Mouse (Mus musculus) right cerebral cortex, postnatal 10 days (tissue): ENCODE data around the gene Mapkap1.
A peak's percentile ranks its signal among the peaks of the same experiment; 100 is the strongest.

Source experiments
- DNase-seq, 2 experiments: peaks; one replicate each; pipeline ENCODE4 v3.0.0; 2021; ENCODE audit warnings: low spot score in 2 of 2

The Mapkap1 gene

DNA sequence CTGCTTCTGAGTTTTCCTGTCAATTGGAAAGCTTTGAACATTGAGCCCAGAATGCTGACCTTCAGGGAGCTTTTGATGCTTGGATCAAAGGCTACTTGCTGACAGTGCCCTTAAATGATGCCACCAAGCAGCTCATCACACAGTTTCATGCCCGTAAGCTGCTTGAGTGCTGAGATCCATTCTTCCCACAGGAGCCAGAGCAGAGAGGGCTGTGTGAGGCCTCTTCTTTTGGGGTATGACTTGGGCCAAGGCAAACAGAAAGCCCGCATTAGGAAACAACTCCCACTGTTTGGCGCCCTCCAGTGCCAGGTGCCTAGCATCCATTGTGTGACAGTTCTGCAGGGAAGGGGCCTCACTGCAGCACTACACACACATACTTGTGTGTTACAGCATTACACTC lies 123.5 kb downstream of the Mapkap1 start:
- DNase-seq = peak in 1 of 2 experiments; percentile 44

DNA sequence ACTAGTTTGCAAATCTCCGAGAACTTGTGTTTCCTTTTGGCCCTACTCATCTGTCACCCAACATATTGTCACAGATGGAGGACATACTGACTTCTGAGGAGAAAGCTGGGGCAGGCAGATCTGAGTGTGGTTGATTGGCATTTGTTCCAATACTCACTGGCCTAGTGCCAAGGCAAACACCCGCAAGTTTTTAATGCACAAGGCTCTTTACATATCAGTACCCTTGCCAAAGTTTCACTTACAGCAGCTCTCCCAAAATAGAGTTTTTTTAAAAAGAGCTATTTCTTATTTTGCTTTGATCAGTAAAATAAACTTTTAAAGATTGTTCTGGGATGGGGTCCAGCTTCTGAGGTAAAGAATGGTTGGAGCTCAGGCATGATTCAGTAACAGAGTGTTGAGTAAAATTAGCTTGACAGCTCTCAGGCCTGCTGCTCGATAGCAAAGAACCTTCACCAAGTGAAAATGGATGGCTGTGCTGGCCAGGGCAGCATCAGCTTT lies 125.3 kb downstream of the Mapkap1 start:
- DNase-seq = peak; percentile 83 to 87

DNA sequence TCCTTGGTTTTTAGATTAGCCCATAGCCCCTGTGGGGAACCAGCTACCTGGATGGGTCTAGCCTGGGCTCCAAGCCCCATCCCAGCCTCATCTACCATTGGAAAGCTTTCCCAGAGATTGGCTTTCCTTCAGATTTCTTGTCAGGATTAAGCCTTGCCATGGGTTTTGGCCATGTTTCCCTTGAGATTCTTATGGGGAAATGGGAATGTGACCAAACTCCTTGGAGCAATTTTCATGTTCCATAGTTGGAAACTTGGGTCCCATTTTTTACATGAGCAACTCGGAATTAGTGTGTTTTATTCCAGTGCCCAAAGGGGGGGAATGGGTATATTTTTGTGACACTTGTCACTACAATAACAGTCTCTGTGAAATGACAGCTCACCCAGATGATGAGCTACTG lies 125.8 kb downstream of the Mapkap1 start:
- no peak for DNase-seq

DNA sequence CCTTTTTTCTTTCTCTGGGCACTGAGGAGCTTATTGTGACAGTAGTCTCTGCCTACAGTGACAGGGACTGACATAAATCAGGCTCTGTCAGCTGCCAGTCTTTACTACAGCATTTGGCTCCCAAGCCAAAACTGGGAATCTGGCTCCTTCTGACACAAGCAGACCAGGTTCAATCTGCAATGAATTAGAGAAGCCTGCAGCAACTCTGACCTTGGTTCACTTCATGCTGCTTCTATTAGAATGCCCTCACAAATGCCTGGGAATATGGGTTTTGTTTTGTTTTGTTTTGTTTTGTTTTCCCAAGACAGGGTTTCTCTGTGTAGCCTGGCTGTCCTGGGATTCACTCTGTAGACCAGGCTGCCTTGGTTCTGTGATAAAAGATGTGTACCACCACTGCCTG lies 126.7 kb downstream of the Mapkap1 start:
- DNase-seq = no peak

DNA sequence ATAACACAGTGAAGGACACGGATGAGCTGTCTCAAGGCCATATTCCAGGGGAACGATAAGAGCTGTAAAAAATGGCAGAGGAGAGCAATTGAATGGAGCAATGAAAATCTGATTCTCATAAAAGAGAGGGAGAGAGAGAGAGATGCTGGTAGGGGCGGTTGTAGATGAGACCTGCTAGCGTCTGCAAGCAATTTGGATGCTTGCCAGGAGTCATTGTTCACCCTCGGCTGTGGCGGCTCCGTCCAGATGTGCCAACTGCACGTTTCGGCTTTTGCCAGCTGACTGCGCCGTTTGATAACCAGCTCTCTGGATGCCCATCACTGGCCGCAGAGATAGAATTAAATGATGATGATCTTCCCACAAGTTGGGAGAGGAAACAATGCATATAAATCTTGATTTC lies 128.4 kb downstream of the Mapkap1 start:
- peak; percentile 43 to 44 for DNase-seq

DNA sequence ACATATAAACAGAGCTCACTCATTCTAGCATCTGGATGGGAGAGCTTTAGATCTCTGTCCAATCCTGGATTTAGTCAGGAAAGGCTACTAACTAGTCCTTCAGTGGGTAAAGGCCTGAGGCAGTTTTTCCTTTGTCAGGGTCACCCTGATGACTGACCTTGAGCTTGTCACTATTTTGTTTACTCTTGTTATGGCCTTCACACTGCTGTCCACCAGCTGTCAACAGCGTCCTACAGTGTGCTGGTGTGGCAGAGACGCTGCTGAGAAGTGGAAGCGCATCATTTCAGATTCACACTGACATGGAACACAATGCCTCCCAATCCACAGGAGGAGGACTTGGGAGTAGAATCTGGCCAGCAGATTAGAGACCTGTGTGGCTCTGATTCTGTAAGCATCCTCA lies 130.8 kb downstream of the Mapkap1 start:
- DNase-seq = no peak

DNA sequence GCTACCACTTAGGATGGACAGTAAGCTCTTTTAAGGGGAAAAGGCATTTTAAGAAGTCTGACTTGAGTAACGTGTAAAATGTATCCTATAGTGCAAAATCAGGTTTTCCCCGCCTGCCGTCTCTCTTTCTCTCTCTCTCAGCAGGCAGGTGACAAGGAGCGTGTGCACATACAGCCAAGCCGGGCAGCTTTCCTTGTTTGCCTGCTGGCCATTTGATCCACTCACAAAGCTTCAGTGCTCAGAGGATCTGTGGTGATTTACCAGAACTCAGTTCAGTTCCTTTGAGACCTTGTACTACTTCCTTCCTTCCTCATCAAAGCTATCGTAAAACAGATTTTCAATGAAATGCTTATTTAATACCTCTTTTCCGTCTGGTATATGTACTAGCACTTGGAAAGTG lies 137.0 kb downstream of the Mapkap1 start:
- no peak for DNase-seq

DNA sequence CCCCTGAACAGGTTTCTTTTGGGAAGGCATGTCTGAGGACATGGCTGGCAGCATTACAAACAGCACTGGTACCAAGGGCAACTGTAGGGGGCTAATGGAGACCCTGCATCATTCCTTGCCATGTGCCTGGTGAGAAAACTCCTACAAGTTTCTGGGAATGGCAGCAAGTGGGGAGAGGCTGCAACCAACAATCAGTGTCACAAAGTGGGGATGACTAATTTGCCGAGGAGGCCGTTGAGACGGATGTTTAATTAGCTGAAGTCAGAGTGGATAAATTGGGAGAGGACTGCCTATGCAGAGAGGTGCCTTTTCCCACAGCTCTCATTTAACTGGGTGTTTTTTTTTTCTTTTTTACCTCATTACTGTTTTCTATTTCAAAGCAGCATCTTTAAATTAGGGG lies 137.4 kb downstream of the Mapkap1 start:
- DNase-seq = no peak

DNA sequence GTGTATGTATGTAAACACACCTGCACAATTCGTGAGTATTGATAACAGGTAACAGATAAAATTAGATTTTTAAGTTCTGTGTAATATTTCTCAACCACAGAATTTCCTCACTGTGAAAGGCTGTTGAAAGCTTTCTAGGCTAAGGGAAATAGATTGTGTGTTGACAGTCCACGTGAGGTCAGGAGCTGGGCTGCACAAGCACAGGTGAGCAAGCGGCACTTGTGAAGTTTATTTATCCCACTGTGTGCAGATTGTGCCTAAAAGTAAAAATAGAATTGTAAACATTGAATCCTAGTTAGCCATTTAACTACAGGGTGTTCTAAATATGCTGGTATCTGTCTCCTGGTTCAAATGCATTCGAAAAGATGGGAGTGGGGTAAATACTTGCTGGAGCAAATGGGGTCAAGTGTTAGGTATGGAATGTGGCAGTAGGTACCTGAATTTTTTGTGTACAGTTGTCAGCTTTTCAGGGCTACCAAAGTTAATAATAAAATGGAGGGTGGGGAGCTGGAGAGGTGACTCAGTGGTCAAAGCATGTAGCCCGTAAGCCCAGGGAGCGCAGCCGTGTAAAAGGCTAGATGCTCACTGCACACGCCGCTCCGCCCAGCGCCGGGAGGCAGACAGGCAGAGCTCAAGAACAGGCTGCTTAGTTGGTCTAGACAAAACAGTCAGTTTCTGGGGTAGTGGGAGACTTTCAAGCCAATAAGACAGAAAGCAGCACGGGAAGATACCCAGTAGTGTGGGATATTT lies 138.2 kb downstream of the Mapkap1 start:
- DNase-seq = no peak

DNA sequence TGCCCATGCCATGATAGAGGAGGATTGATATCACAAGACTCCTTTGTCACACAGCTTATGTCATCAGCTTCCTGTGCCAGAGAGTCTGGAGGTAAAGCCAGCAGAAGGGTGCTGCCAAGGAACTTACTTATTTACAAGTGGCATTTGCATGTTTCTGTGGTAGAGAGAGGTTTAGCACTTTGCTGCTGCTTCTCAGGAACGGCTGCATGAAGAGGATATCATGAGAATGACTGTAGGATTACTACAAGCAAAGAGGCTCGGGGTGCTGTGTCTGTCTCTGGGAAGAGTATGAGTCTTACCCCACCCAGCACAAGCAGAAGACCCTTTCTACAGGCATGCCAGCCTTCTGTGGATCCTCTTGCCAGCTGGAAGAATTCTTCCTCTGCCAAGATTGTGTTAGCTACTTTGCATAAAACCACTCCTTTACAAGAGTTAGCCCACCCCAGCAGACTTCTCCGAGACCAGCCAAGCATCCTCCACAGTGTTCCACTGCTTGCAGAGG lies 139.7 kb downstream of the Mapkap1 start:
- peak; percentile 74 to 87 for DNase-seq

DNA sequence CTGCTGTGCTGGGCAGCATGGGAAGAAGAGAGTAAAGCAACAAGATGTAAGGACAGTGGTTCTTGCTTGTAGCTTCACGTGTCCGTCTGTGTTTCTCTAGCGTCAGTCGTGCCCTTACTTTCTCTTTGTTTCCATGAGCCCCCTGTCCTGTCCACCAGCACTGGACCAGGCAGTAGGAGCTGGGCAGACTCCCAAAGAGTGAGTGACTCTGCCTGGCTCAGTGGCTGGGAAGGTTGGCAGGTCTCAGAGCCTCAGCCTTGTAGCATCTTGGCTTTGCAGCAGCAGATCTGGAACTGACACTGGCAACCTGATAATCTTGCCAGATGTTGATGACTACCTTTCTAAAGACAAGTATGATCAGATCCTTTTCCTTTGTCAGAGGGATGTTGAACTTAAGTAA lies 140.9 kb downstream of the Mapkap1 start:
- peak in 1 of 2 experiments; percentile 38 for DNase-seq

DNA sequence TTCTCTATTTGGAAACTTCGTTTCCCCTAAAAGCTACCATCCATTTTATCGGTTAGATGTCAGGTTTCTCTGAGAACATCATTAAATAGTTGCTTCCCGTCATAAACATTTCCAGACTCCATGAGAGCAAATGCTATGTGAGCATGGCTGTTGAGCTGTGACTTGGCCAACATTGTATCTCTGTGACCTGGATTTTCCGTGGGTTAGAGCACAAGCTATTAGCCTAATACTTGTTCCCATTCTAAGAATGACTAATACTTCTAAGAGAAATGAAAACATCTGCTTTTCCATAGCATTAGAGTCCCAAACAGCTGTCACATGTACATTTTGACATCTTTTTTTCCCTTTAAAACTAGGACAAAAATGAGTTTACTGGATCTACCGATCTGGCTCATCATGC lies 142.4 kb downstream of the Mapkap1 start:
- DNase-seq = no peak

DNA sequence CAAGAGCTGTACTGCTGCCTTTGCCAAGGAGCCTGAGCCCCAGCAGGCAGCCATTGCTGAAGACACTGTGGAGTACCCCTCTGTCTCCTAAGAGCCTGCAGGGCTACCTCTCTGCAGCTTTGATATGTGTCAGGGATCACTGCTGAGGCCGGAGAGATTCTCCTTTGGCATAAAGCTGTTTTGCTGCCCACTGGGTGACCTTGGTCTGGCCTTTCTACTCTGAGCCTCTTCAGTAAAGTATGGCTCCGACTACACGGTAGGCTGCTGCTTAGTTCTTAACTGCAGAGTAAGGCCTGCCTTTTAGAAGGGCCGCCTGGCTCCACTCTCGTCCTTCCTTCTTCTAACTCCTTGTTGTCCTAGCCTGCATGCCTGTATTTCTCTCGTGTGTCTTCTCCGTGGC lies 142.9 kb downstream of the Mapkap1 start:
- no peak for DNase-seq

DNA sequence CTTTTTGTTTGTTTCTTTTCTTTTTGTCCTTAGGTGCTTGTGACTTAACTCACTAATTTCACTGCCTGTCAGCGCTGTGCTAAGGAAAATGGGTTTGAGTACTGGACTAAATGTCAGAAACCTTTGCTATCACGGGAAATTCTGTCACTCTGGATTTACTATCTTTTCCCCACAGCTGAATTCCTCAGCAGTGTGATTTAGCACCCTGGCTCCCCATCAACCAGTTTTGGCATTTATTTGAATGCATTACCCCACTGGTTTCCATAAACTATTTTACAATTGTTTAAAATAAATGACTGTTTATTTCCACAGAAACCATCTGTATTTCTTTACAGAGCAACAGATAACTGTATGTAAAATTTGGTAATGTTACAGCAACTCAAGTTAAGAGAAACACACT lies 146.2 kb downstream of the Mapkap1 start:
- DNase-seq = no peak

DNA sequence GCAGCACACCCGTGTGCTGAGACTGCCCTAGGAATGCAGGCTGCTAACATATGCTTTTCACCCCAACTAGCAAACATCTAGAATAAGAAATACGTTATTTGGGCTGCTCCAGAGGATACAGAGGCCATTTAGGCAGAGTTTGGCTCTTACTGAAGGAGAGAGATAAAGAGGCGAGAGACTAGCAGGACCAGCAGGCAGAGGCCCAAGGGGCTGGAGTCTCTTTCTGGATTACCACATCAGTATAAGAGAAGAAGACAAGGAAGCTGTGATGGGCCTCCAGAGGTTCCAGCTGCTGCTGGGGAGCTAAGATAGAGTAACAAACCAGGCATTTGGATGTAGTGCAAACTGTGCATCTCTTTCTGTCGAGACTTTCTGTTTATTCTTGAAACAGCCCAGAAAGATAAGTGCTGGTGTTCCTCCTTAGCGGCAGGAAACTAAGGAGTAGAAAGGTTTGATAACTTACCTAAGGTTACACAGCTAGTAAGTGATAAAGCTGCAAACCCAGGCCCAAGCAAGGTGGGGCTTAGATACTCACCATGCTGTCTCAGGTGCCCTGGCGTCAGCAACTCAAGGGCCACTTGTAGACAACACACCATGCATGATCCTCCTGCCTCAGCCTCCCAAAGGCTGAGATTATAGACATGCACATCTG lies 147.1 kb downstream of the Mapkap1 start:
- no peak for DNase-seq

DNA sequence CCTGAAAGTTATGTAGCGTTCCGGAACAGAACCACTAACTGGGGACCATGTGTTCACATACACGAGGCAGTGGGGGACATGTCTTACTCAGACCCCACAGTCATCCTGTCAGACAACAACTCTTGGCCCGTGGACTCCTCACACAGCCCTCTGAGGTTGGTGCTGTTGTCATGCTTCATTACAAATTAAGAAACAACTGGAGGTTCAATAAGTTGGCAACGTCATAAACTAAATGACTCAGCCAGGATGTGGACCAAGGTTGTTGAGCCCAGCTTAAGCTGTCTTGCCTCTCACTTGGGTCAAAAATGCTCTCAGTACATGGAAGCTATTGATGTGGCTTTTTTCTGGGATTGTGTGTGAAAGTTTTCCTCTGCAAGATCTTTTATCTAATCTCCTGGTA lies 153.6 kb downstream of the Mapkap1 start:
- no peak for DNase-seq

DNA sequence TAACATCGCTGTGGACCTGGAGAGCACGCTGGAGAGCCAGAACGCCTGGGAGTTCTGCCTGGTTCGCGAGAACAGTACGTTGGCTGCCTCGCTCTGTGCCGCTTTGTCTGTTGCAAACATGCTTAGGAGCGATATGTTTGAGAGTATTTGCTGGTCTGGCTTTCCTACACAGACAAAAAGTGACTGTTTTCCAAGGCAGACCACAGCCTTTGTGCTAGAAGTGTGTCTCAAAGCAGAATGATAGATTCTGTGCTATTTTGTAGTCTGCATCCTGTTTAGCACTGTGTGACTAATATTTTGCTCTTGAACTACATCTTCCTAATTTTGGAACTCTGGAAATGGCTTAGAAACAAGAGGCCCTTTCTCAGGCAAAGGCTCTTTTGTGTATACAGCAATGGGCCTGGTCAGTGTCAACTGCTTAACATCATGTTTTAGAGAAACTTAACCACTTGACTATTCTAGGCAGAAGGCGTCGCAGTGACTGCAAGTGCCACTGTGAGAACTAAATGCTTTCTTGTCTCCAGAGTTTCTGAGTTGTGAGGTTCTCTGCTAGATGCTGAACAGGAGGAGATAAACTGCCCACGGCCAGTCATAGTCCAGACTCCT lies 156.6 kb downstream of the Mapkap1 start:
- no peak for DNase-seq

DNA sequence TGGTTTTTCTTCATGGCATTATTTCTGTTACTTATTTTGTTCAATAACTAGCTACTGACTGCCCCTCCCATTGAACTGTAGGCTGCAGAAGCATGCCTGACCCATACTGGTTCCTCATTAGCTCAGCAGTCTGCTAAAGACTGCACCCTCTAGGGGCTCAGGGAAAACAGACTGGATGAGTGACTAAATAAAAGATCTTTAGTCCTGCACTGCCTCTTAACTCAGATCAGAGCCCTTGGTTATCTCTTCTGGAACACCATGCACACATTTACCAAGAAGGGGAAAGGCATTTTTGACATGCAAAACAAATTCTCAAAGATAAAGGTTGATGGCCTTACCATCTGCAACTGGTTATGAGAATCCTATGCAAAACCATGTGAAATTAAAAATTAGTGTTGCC lies 157.3 kb downstream of the Mapkap1 start:
- no peak for DNase-seq

DNA sequence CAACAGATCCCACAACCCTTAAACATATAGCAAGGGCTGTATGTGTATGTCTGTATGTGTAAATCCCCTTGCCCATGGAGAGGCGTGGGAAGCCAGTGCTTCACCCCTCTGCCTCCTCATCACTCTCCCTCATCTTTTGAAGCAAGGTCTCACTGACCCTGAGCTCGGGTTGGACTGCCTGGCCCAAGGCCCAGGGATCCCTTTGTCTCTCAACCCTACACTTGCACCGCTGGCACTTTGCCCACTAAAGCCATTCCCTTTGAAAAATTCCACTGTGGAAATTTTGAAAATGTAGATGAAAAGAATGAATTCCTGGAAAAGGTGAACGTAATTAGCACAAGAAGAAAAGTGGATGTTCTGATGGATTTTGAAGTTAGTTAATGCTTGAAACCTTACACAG lies 159.6 kb downstream of the Mapkap1 start:
- DNase-seq = peak in 1 of 2 experiments; percentile 34

DNA sequence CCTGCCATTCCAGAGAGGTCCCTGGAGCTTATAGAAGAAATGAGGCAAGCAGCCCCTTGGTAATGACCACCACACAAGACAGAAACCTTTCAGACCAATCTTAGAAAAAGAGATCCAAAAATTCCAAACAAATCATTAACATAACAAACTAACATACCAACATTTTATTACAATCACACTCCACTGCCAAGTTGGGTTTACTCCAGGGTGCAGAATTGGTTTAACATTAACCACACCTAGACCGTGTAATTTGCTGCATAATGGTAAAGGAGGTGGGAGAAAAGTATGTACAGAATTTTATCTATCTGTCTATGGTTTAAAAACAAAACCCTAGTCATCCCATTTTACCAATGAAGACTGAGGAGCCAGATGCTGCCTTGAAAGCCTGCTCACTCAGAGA lies 160.0 kb downstream of the Mapkap1 start:
- no peak for DNase-seq

DNA sequence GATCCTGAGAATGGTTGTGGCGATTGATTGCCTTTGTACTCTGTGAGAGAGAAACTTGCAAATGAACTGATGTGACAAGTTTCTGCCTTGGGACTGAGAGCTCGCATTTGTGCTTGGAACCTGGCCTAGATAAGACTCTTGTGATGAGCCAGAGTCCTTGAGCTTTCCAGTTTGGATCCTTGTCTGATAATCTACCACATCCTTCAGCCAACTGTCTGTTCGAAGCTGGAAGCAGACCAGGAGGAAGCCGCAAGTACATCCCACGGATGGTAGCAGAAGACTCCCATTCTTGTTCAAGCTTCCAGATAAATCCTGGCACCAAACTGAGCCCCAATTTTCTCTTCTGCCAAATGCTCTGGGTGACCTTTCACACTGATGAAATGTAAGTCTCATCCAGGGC lies 162.6 kb downstream of the Mapkap1 start:
- peak; percentile 58 to 72 for DNase-seq

DNA sequence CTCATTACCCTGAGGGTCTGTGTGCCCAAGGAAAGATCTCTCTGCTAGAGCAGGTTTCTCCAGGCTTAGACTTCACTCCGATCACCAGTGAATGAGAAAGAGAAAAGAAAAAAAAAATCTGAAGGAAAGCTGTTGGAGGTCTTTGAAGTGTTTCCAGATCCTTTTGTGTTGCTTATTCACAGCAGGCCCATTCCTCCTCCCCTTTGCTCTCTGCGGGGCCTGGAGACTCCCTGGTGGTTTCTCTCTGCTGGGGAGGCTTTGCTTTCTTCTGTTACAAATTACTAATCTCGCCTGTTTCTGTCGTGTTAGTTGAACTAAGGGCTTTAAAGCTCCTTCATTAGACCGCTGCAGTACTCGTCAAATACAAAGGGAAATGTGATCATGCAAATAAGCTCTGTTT lies 163.8 kb downstream of the Mapkap1 start:
- DNase-seq = no peak

DNA sequence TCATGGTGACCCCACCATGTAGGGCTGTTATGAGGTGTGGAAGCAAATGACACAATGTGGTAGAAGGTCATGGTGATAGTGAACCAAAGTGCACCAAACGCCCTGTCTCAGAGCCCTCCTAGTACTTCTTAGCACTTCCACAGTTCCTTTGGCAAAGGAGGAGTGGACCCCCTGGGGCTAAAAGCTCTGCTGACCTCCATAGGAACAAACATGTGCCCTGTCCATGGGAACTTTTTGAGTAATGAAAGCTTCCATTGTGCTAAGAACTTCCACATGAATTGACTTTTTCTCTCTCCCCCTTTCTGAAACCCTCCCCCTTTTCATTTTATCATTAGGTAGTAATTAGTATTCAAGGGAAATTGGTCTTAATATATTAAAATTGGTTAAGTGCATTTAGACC lies 164.5 kb downstream of the Mapkap1 start:
- no peak for DNase-seq
